Mouse (Mus musculus) CH12.LX (cell line): ENCODE measurements around the gene Upf1. TPM values are rescaled to one million over a fixed set of nuclear protein-coding genes. Genes with fewer than 3 reads are reported as not detected.

Experiments used
- DNase-seq: peaks from one replicate; pipeline ENCODE4 v3.0.0-alpha.2; 2013; ENCODE audit errors: extremely low read depth
- H3K27ac ChIP-seq: 2 replicates; pipeline ENCODE4 v1.5.1; 2012; ENCODE audit warnings: low read depth, mild to moderate bottlenecking, control low read depth, moderate library complexity; ENCODE audit not compliant: insufficient read depth
- H3K27me3 ChIP-seq: replicated peaks from 2 replicates; pipeline ENCODE3; 2012; ENCODE audit warnings: inconsistent platforms
- H3K36me3 ChIP-seq, 2 experiments: replicated peaks in 1 of 2; 2 replicates each; pipeline versions ENCODE3 to v1.6.1; 2012; ENCODE audit warnings: inconsistent platforms in 1 of 2, low read length in 1 of 2, mild to moderate bottlenecking in 1 of 2, mixed read lengths in 1 of 2, moderate library complexity in 1 of 2; ENCODE audit not compliant: control insufficient read depth in 1 of 2, insufficient read depth in 1 of 2
- H3K4me1 ChIP-seq, 2 experiments: 2 replicates each; pipeline ENCODE4 v1.6.1; 2012; ENCODE audit warnings: inconsistent platforms in 1 of 2, moderate library complexity in 1 of 2; ENCODE audit not compliant: insufficient read depth in 2 of 2, control insufficient read depth in 1 of 2
- H3K4me2 ChIP-seq: 2 replicates; pipeline ENCODE4 v1.6.1; 2012; ENCODE audit warnings: low read depth, mild to moderate bottlenecking, control low read depth; ENCODE audit not compliant: poor library complexity, insufficient read depth, severe bottlenecking
- H3K4me3 ChIP-seq, 3 experiments: fragments of 150-350 bp in 1 of 3; sonication (generic) in 1 of 3; replicated peaks in 1 of 3; 2 replicates each; pipeline versions ENCODE3 to v1.5.1; 2011 to 2012; ENCODE audit warnings: low read depth in 2 of 3, low read length in 2 of 3, mild to moderate bottlenecking in 2 of 3, moderate library complexity in 2 of 3, control low read depth in 1 of 3, improper control_type of control experiment in 1 of 3, inconsistent platforms in 1 of 3, mixed read lengths in 1 of 3; ENCODE audit not compliant: poor library complexity in 1 of 3
- H3K79me2 ChIP-seq: replicated peaks from 2 replicates; pipeline ENCODE4 v1.6.1; 2012; ENCODE audit warnings: mild to moderate bottlenecking, moderate library complexity; ENCODE audit not compliant: control insufficient read depth, poor library complexity, insufficient read depth, severe bottlenecking; ENCODE audit errors: extremely low read depth
- H3K9ac ChIP-seq: 2 replicates; pipeline ENCODE4 v1.6.1; 2012; ENCODE audit warnings: low read depth, mild to moderate bottlenecking, control low read depth, moderate library complexity; ENCODE audit not compliant: insufficient read depth
- H3K9me3 ChIP-seq: replicated peaks from 2 replicates; pipeline ENCODE3; 2012; ENCODE audit warnings: low read length, inconsistent platforms, mixed read lengths
- BHLHE40 ChIP-seq: IDR thresholded peaks from 2 replicates; pipeline ENCODE4 v1.6.1; 2011; ENCODE audit warnings: mild to moderate bottlenecking, low read depth, low read length, improper control_type of control experiment
- CHD2 ChIP-seq: IDR thresholded peaks from 2 replicates; pipeline ENCODE4 v1.6.1; 2011; ENCODE audit warnings: low read length, improper control_type of control experiment
- E2F4 ChIP-seq: IDR thresholded peaks from 2 replicates; pipeline ENCODE4 v1.6.1; 2011; ENCODE audit warnings: low read depth, low read length, improper control_type of control experiment; ENCODE audit not compliant: insufficient replicate concordance
- ELF1 ChIP-seq: IDR thresholded peaks from 2 replicates; pipeline ENCODE4 v1.6.1; 2014; ENCODE audit warnings: low read depth, mild to moderate bottlenecking, inconsistent platforms, low read length, improper control_type of control experiment
- EP300 ChIP-seq: IDR thresholded peaks from 2 replicates; pipeline ENCODE4 v1.6.1; 2011; ENCODE audit warnings: low read length, improper control_type of control experiment
- ETS1 ChIP-seq: conservative IDR thresholded peaks from 2 replicates; pipeline ENCODE4 v1.6.1; 2012; ENCODE audit warnings: low read depth, mild to moderate bottlenecking, inconsistent platforms, low read length, improper control_type of control experiment, moderate library complexity
- IRF4 ChIP-seq: IDR thresholded peaks from 2 replicates; pipeline ENCODE4 v1.6.1; 2014; ENCODE audit warnings: low read depth, mild to moderate bottlenecking, inconsistent platforms, low read length, improper control_type of control experiment
- JUN ChIP-seq: IDR thresholded peaks from 2 replicates; pipeline ENCODE4 v1.6.1; 2011; ENCODE audit warnings: low read depth, mild to moderate bottlenecking, low read length, improper control_type of control experiment, moderate library complexity; ENCODE audit not compliant: insufficient read depth
- MXI1 ChIP-seq: IDR thresholded peaks from 2 replicates; pipeline ENCODE4 v1.6.1; 2011; ENCODE audit warnings: mild to moderate bottlenecking, low read depth, low read length, improper control_type of control experiment
- MYC ChIP-seq: IDR thresholded peaks from 2 replicates; pipeline ENCODE4 v1.6.1; 2011; ENCODE audit warnings: low read depth, mild to moderate bottlenecking, improper control_type of control experiment, low read length
- NELFE ChIP-seq: IDR thresholded peaks from 2 replicates; pipeline ENCODE4 v1.6.1; 2011; ENCODE audit warnings: low read depth, low read length, improper control_type of control experiment
- PAX5 ChIP-seq: IDR thresholded peaks from 2 replicates; pipeline ENCODE4 v1.6.1; 2012; ENCODE audit warnings: low read length, inconsistent platforms, mixed read lengths
- POLR2A ChIP-seq: IDR thresholded peaks from 2 replicates; pipeline ENCODE4 v1.6.1; 2011; ENCODE audit warnings: low read depth, mild to moderate bottlenecking, improper control_type of control experiment, low read length
- RAD21 ChIP-seq: IDR thresholded peaks from 2 replicates; pipeline ENCODE4 v1.6.1; 2011; ENCODE audit warnings: low read depth, mild to moderate bottlenecking, low read length, improper control_type of control experiment, moderate library complexity
- TBP ChIP-seq: conservative IDR thresholded peaks from 2 replicates; pipeline ENCODE4 v1.6.1; 2011; ENCODE audit warnings: low read depth, low read length, improper control_type of control experiment
- TCF12 ChIP-seq: IDR thresholded peaks from 2 replicates; pipeline ENCODE4 v1.6.1; 2014; ENCODE audit warnings: low read depth, mild to moderate bottlenecking, inconsistent platforms, low read length, improper control_type of control experiment
- USF1 ChIP-seq: IDR thresholded peaks from 2 replicates; pipeline ENCODE4 v1.6.1; 2014; ENCODE audit warnings: low read depth, mild to moderate bottlenecking, inconsistent platforms, low read length, improper control_type of control experiment
- ZC3H11A ChIP-seq: IDR thresholded peaks from 2 replicates; pipeline ENCODE4 v1.6.1; 2012; ENCODE audit warnings: low read depth, mild to moderate bottlenecking, inconsistent platforms, low read length, improper control_type of control experiment
- ZKSCAN1 ChIP-seq: IDR thresholded peaks from 2 replicates; pipeline ENCODE4 v1.6.1; 2012; ENCODE audit warnings: low read depth, inconsistent platforms, low read length, improper control_type of control experiment, borderline replicate concordance
- dilution Hi-C: fragments of 300-500 bp; cut with MboI; formaldehyde crosslinking; loops from 2 replicates; pipeline ENCODE4 v1.14.3; 2020; ENCODE audit warnings: low sequenced_read_pairs; ENCODE audit not compliant: extremely low pct_unique_long_range_greater_than_20kb, extremely low pct_ligation_motif_present
- in situ Hi-C: fragments of 300-500 bp; cut with MboI; formaldehyde crosslinking; loops from 3 replicates; pipeline ENCODE4 v1.14.3; 2019; ENCODE audit warnings: low sequenced_read_pairs, low pct_ligation_motif_present, low pct_unique_long_range_greater_than_20kb, mixed read lengths
- polyA plus RNA-seq: library from polyadenylated mRNA; unstranded; fragments of >175 nt; gene quantifications from 2 replicates; pipeline ENCODE4 v1.2.1, GENCODE M21; 2012; ENCODE audit warnings: low read depth; ENCODE audit not compliant: insufficient read length
- total RNA-seq, 2 experiments: library from RNA; depleted of rRNA; stranded (reverse); fragments of 300-350 nt in 1 of 2; fragments of >200 nt in 1 of 2; gene quantifications; 2 replicates each; pipeline ENCODE4 v1.2.3; 2012 to 2014

Upf1 gene
- total and polyA plus RNA-seq, 3 experiments: 27.0 to 44.4 (median 39.6) TPM

DNA sequence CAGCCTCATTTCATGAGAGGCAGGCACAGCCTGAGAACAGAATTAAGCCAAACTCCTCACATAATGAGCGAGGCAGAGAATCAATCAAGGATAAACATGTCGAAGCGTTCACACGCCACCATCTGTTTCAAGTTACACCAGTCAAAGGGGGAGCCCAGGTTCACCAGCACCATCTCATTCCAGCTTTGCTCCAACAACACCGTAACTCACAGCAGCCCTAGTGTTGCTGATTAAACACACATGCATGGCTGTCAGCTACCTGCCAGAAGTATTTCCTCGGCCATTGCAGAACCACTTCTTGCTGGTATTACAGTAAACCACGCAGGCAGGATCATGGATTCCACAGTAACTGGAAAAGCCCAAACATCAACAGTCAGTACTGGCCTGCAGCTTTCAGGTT is 10.0 kb downstream of the Upf1 start:
- H3K4me3 ChIP-seq: no peak overlapping the region
- H3K9me3 ChIP-seq: no peaks in the 10 kb centered on the region
- TF ChIP-seq TBP (no peak), PAX5 (no peak)
- dilution Hi-C loops: no loop called here
- peaks cover 72 to 95% of the 10 kb centered on the region in 2 experiments for H3K36me3 ChIP-seq
- H3K4me2 ChIP-seq: no peak overlapping the region
- no peak for DNase-seq
- peaks cover 44% of the 10 kb centered on the region for H3K79me2 ChIP-seq
- H3K27ac ChIP-seq: no peak overlapping the region
- H3K9ac ChIP-seq: no peak overlapping the region
- in situ Hi-C loops: no loop called here
- H3K4me1 ChIP-seq: peaks cover 8 to 23% of the 10 kb centered on the region in 2 experiments
- H3K27me3 ChIP-seq: no peaks in the 10 kb centered on the region

DNA sequence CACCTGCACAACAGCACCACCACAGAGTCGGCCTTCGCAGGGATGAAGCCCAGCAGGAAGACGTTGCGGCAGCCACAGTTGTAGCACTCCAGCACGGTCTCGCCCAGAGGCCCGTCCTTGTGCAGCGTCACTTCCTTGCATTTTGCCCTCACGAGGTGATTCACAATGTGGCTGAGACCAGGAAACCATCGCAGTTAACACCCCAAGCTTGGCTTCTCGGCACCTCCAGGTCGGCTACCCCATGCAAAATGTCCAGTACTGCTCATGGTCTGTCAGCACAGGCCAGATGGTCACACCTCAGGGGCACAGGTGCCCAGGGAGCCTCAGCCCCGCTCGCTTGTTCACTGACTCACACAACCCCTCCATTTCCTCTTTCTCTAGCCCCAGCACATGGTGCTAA is 11.1 kb downstream of the Upf1 start:
- no peaks in the 10 kb centered on the region for H3K9me3 ChIP-seq
- no peak overlapping the region for H3K4me2 ChIP-seq
- no peak overlapping the region for H3K4me3 ChIP-seq
- peaks cover 82 to 97% of the 10 kb centered on the region in 2 experiments for H3K36me3 ChIP-seq
- H3K79me2 ChIP-seq: peaks cover 33% of the 10 kb centered on the region
- no peaks in the 10 kb centered on the region for H3K27me3 ChIP-seq
- dilution Hi-C loops (no loop called here), in situ Hi-C loops (no loop called here)
- peaks cover 0 to 12% of the 10 kb centered on the region in 2 experiments; a peak in 2 of 4 replicates for H3K4me1 ChIP-seq
- H3K27ac ChIP-seq: no peak overlapping the region
- no peak for TF ChIP-seq TCF12
- TF ChIP-seq BHLHE40: no peak
- TF ChIP-seq ELF1: no peak
- TF ChIP-seq ZKSCAN1: no peak
- no peak for TF ChIP-seq NELFE
- TF ChIP-seq EP300: no peak
- no peak overlapping the region for H3K9ac ChIP-seq
- DNase-seq: no peak

GRCm38 (mm10) chr8:70340659-70341058 is 12.4 kb downstream of the Upf1 start:
- TF ChIP-seq USF1 (no peak), MXI1 (no peak), JUN (no peak), RAD21 (no peak), TCF12 (no peak), CHD2 (no peak), PAX5 (no peak), E2F4 (no peak), IRF4 (no peak), ZC3H11A (no peak), ELF1 (no peak), ETS1 (no peak), MYC (no peak), POLR2A (no peak)
- in situ Hi-C loops: no loop called here

More at GRCm38 (mm10) chr8:70340659-70341058, 12.4 kb downstream of the Upf1 start:
- Histone ChIP-seq H3K9ac (no peak overlapping the region), H3K27ac (no peak overlapping the region), H3K4me1 (no peaks in the 10 kb centered on the region; a peak in 1 of 4 replicates), H3K79me2 (peaks cover 20% of the 10 kb centered on the region), H3K27me3 (no peaks in the 10 kb centered on the region), H3K36me3 (peaks cover 89 to 98% of the 10 kb centered on the region in 2 experiments), H3K9me3 (no peaks in the 10 kb centered on the region), H3K4me3 (no peak overlapping the region), H3K4me2 (no peak overlapping the region)
- dilution Hi-C loops: no loop called here
- no peak for DNase-seq
